Mouse (Mus musculus) midbrain, embryonic 14.5 days (tissue): ENCODE results near the gene G430095P16Rik. TPM values are rescaled to one million over a fixed set of nuclear protein-coding genes. Genes with fewer than 3 reads are reported as not detected.

Experiments used
- ATAC-seq: fragments of 200-750 bp; cut with Nextera tagmentation; 2 replicates; pipeline ENCODE4 v1.8.0; 2017; ENCODE audit warnings: moderate number of reproducible peaks, moderate library complexity; ENCODE audit not compliant: low FRiP score, low TSS enrichment
- DNase-seq: peaks from one replicate; pipeline ENCODE4 v3.0.0-alpha.2; 2015
- H3K27ac ChIP-seq: fragments of 300-500 bp; sonication (generic); replicated peaks from 2 replicates; pipeline ENCODE4 v1.5.1; 2014; ENCODE audit warnings: mild to moderate bottlenecking, low read depth, low read length, moderate library complexity
- H3K27me3 ChIP-seq: fragments of 300-500 bp; sonication (generic); 2 replicates; pipeline ENCODE4 v1.6.1; 2014; ENCODE audit warnings: low read length, control low read depth, mixed read lengths; ENCODE audit not compliant: control insufficient read depth, insufficient read depth
- H3K36me3 ChIP-seq: fragments of 300-500 bp; sonication (generic); 2 replicates; pipeline ENCODE4 v1.6.1; 2014; ENCODE audit warnings: low read length, control low read depth; ENCODE audit not compliant: control insufficient read depth, insufficient read depth
- H3K4me1 ChIP-seq: fragments of 300-500 bp; sonication (generic); 2 replicates; pipeline ENCODE4 v1.6.1; 2014; ENCODE audit warnings: mild to moderate bottlenecking, antibody characterized with exemption, low read length, control low read depth; ENCODE audit not compliant: control insufficient read depth, insufficient read depth
- H3K4me2 ChIP-seq: fragments of 300-500 bp; sonication (generic); 2 replicates; pipeline ENCODE4 v1.6.1; 2014; ENCODE audit warnings: mild to moderate bottlenecking, low read length, moderate library complexity
- H3K4me3 ChIP-seq: fragments of 300-500 bp; sonication (generic); replicated peaks from 2 replicates; pipeline ENCODE4 v1.5.1; 2014; ENCODE audit warnings: low read depth, low read length
- H3K9ac ChIP-seq: fragments of 300-500 bp; sonication (generic); replicated peaks from 2 replicates; pipeline ENCODE4 v1.6.1; 2014; ENCODE audit warnings: mild to moderate bottlenecking, low read length, moderate library complexity
- H3K9me3 ChIP-seq: fragments of 300-500 bp; sonication (generic); 2 replicates; pipeline ENCODE4 v1.6.1; 2016; ENCODE audit warnings: low read length, control low read depth, mixed read lengths; ENCODE audit not compliant: control insufficient read depth
- WGBS: fragments of 180-500 bp; shearing (Covaris S2); extraction: QIAGEN DNeasy Blood & Tissue Kit; methylation state at CpG from one replicate; pipeline ENCODE4 v1.1.7; 2014; 5-methylcytosine and 5-hydroxymethylcytosine counted together
- polyA plus RNA-seq: library from polyadenylated mRNA; unstranded; fragments of >200 nt; fragmentation: Nextera tagmentation; extraction: Ambion mirVana; gene quantifications from 2 replicates; pipeline ENCODE4 v1.2.1, GENCODE M21; 2014

Gene G430095P16Rik
- 0.67 and 0.91 TPM in 2 replicates for polyA plus RNA-seq

DNA sequence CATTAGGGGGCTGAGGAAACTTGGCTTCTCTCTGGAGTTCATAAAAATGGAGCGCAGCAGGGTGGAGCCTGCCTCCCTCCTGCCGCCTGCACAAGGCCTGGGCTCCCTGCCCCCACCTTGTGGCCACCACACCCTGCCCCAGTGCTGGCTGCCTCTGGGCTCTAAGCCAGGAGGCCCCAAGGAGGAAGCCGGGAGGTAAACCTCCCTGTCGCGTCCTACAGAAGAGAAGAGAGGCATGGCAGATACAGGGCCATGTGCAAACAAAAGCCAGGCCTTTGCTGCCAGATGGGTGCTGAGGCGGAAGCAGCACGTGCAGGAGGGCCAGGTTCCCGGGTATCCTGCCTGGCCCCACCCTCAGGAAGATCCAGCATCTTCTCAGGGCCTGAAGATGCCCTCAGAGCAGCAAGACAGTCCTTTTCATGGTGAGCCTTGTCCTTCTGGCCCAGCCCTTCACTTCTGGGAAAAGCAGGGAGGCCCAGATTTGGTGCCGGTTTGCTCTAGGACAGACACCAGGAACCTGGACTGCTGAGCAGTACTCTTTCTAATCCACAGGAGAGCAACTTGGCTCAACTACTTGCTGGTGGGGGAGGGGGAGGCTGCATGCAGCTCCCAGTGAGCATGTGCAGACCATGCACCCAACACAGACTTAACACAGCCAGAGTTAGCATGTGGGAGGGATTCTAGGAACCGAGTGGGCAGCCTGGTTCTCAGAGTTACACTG, at the start of gene G430095P16Rik:
G430095P16Rik (plus strand) TSS at position 158 of the 721 bp plus-strand sequence.
- WGBS: 14% methylated on average over 10 of the region's 10 CpGs
- no peaks in the 10 kb centered on the region for H3K9me3 ChIP-seq
- no peak within 1 kb of the TSS for H3K4me3 ChIP-seq
- ATAC-seq: peak; percentile 67
- H3K27me3 ChIP-seq: no peaks in the 10 kb centered on the region
- DNase-seq: peak; percentile 70
- peak within 1 kb of the TSS; percentile 81 for H3K27ac ChIP-seq
- peak within 1 kb of the TSS; percentile 3; the same call in 1 of the 2 replicates for H3K4me2 ChIP-seq
- peak within 1 kb of the TSS; percentile 23; the same call in 1 of the 2 replicates for H3K9ac ChIP-seq
- peaks cover 30% of the 10 kb centered on the region for H3K4me1 ChIP-seq
- H3K36me3 ChIP-seq: no peaks in the 10 kb centered on the region

DNA sequence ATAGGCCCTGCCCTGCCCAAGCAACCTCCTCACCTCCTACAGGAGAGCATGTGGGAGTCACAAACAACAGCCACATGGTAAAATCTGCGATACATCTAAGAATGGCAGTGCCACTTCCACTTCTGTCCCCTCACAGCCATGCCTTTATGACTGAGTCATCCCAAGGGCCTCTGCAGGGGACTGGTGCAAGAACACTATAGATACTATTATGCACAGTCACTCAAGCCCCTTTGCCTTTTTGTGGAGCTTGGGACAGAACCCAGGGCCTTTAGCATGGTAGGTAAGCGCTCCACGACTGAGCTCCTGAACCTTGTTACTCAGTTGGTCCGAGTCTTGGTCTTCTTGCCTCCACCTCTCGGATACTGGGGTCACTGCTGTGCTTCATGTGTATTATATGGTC, 45.5 kb upstream of the G430095P16Rik start:
- no peak overlapping the region for H3K9ac ChIP-seq
- H3K4me2 ChIP-seq: no peak overlapping the region
- DNase-seq (no peak), ATAC-seq (no peak)
- H3K27me3 ChIP-seq: no peaks in the 10 kb centered on the region
- H3K36me3 ChIP-seq: peaks cover 43% of the 10 kb centered on the region
- no peaks in the 10 kb centered on the region for H3K4me1 ChIP-seq
- WGBS: 96% methylated on average over 5 of the region's 5 CpGs
- H3K4me3 ChIP-seq: no peak overlapping the region
- H3K9me3 ChIP-seq: no peaks in the 10 kb centered on the region
- H3K27ac ChIP-seq: no peak overlapping the region

DNA sequence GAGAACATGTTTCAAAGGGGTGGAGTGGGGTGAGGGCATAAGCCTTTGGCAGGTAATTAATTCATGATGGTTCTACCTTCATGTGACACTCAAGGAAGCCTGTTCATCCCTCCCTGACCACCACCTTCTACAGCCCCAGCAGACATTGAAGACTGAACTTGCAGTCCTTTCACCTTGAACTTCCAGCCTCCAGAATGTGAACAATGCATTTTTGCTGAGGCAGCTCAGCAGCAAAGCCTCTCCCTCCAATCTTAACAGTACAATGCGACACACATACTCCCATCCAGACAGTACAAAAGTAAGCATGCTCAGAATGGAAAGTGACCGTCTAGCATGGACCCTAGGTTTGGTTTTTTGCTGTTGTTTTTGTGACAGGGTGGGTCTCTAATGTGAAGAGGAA, 41.3 kb upstream of the G430095P16Rik start:
- Histone ChIP-seq H3K4me3 (no peak overlapping the region), H3K27me3 (no peaks in the 10 kb centered on the region), H3K9me3 (no peaks in the 10 kb centered on the region), H3K4me1 (peaks cover 17% of the 10 kb centered on the region), H3K4me2 (no peak overlapping the region), H3K27ac (no peak overlapping the region), H3K9ac (no peak overlapping the region), H3K36me3 (peaks cover 4% of the 10 kb centered on the region; the same call in 1 of the 2 replicates)
- ATAC-seq (no peak), DNase-seq (no peak)
- 88% methylated on average over 2 of the region's 2 CpGs for WGBS

DNA sequence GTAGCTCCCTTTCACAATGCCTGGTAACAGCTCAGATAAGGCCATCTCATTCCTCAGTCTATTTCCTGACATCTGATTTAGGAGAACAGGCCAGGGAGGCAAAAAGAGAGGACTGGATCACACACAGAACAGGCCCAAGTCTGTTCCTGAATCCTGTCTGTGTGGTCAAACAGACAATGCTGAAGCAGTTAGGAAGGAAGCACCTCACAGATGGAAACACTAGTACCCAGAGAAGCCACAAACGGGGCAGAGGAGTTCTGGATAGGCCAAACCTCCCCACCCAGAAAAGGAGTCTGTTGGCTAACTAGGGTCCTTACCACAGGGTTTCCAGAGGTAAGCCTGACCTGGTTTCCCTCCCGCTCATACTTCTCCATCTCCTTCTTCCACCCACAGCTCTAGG, 40.5 kb upstream of the G430095P16Rik start:
- H3K4me1 ChIP-seq: peaks cover 20% of the 10 kb centered on the region
- DNase-seq (no peak), ATAC-seq (no peak)
- no peaks in the 10 kb centered on the region for H3K9me3 ChIP-seq
- H3K9ac ChIP-seq: no peak overlapping the region
- no peak overlapping the region for H3K4me3 ChIP-seq
- no peaks in the 10 kb centered on the region for H3K27me3 ChIP-seq
- H3K4me2 ChIP-seq: no peak overlapping the region
- no peaks in the 10 kb centered on the region for H3K36me3 ChIP-seq
- 81% methylated on average over 2 of the region's 2 CpGs for WGBS
- no peak overlapping the region for H3K27ac ChIP-seq

DNA sequence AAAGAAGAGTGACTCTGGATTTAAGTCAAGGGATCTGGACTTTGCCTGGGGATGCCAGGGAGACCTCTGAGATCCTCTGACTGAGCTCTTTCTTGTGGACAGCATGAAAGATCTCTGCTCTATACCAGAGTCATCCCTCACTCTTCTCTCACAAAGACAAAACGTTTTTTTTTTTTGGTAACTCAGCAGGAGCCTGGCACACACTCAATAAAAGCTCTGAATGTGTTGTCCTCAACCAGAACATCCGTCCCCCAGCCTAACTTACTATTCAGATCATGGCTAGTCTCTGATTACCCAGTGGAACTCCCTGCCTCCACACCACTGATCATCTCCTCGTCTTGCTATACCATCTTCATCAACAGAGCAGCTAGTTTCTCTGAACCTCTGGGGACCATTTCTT, 38.3 kb upstream of the G430095P16Rik start:
- Histone ChIP-seq H3K4me2 (no peak overlapping the region), H3K9ac (no peak overlapping the region), H3K27me3 (no peaks in the 10 kb centered on the region), H3K27ac (no peak overlapping the region), H3K9me3 (no peaks in the 10 kb centered on the region), H3K36me3 (no peaks in the 10 kb centered on the region), H3K4me1 (peaks cover 28% of the 10 kb centered on the region), H3K4me3 (no peak overlapping the region)
- no peak for DNase-seq
- WGBS: 31% methylated on average over 3 of the region's 3 CpGs
- no peak for ATAC-seq

DNA sequence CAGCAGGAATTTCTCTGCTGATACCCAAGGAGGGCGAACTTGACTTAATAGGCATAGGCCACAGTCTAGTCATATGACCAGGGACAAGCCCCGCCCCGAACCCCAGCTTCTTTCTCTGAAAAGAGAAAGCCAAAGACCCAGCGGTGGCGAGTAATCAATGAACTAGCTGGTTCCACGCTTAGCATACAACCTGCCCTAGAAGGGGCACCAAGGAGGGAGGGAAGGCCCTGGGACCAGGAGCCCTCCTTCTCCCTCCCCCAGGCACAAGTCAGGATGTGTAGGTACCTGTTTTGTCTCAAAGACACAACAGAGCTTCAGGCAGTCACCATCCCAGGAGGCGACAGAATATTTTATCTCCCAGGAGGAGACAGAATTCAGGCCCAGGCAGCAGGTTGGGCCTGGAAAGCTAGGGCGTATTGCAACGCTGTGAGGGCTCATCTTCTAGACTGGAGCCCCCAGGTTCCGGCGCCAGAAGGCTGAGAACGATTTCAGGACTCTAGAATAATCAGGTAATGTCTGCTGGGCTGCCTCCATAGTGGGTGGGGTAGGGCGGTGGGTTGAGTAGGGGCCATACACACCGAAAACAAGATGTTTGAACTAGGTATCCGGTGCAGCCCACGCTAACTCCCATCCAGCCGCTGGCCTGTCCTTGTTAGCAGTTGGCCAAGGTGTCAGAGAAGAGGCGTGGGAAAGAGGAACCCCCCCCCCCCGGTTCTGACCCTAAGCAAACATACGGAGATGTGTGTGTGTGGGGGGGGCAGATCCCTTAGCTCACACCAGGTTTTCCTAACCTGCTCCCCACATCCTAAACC, 36.4 kb upstream of the G430095P16Rik start, which contains the start of gene Trmt1:
Trmt1 (plus strand) TSS at position 117 of the 812 bp plus-strand sequence.
- Histone ChIP-seq H3K36me3 (peaks cover 5% of the 10 kb centered on the region; the same call in 1 of the 2 replicates), H3K9ac (peak within 1 kb of the TSS; percentile 98), H3K27me3 (no peaks in the 10 kb centered on the region), H3K4me1 (peaks cover 36% of the 10 kb centered on the region), H3K27ac (peak within 1 kb of the TSS; percentile 89), H3K9me3 (no peaks in the 10 kb centered on the region), H3K4me2 (peak within 1 kb of the TSS; percentile 91), H3K4me3 (peak within 1 kb of the TSS; percentile 100)
- ATAC-seq (no peak), DNase-seq (peak; percentile 34)
- 9% methylated on average over 20 of the region's 20 CpGs for WGBS

DNA sequence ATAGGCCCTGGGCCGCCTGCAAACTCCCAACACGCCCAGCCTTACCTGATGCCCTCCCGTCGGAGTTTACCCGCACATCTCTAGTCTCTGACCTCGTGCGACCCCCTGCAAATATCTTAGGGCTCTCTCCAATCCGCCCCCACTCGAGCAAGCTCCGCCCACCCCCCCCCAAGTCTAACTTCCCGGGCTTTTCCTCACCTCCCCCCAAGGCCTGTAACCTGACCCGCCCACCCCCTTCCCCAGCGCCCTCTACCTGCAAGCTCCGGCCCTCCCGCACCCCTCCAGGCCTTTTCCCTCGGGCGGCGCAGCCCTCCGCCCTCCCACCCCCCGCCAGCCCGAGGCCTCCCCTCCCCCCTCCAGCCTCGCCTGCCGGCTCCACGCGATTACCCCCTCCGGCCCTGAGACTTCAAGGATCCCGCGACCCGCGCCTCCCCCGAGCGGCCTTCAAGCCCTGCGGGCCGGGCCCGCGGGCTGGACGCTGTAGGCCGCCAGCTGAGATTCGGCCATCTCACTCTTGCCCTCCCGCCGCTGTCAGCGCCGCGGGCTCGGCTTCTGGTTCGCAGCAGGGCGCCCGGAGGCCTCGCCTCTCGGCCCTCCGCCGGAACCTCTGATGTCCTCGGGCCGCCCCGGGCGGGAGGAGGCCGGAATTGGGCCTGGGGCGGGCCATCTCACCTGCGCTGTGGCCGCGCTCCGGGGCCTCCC, 35.7 kb upstream of the G430095P16Rik start:
- H3K9me3 ChIP-seq: no peaks in the 10 kb centered on the region
- DNase-seq: peak; percentile 63
- H3K9ac ChIP-seq: peak overlapping the region; percentile 98
- peak; percentile 17 for ATAC-seq
- peak overlapping the region; percentile 100 for H3K4me3 ChIP-seq
- H3K36me3 ChIP-seq: peaks cover 8% of the 10 kb centered on the region
- H3K4me1 ChIP-seq: peaks cover 36% of the 10 kb centered on the region
- H3K27me3 ChIP-seq: no peaks in the 10 kb centered on the region
- WGBS: under 1% methylated on average over 62 of the region's 62 CpGs
- H3K27ac ChIP-seq: peak overlapping the region; percentile 89
- peak overlapping the region; percentile 91 for H3K4me2 ChIP-seq

DNA sequence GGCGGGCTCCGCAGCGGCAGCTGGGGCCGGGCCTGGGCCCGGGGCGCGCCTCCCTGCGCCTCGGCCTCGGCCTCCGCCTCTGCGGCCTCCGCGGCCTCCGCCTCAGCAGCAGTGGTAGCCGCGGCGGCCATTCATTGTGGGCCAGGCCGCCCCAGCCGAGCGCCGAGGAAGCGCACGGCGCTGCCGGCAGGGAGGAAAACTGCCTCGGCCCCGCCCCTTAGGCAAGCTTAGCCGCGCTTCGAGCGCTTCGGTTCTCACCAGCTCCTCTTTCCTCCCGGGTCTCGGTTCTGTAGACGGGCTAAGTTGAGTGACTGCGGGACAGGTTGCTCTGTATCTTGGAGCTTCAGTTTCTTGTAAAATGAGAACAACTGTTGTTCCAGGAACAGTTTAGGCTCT, 35.1 kb upstream of the G430095P16Rik start, which contains the start of gene Nacc1:
Nacc1 (minus strand) TSS at position 158 of the 396 bp plus-strand sequence.
- ATAC-seq (peak; percentile 87), DNase-seq (peak; percentile 95)
- no peaks in the 10 kb centered on the region for H3K27me3 ChIP-seq
- H3K4me1 ChIP-seq: peaks cover 36% of the 10 kb centered on the region
- H3K27ac ChIP-seq: peak within 1 kb of the TSS; percentile 89
- H3K9me3 ChIP-seq: no peaks in the 10 kb centered on the region
- H3K9ac ChIP-seq: peak within 1 kb of the TSS; percentile 98
- peak within 1 kb of the TSS; percentile 91 for H3K4me2 ChIP-seq
- H3K4me3 ChIP-seq: peak within 1 kb of the TSS; percentile 100
- WGBS: under 1% methylated on average over 37 of the region's 37 CpGs
- H3K36me3 ChIP-seq: peaks cover 14% of the 10 kb centered on the region
